Mouse (Mus musculus) CH12.LX (cell line): ENCODE data around the gene Grk5. TPM values are rescaled to one million over a fixed set of nuclear protein-coding genes. Genes with fewer than 3 reads are reported as not detected.
"Not testable (repeated sequence)": the region's sequence is repeated elsewhere in the genome, so short reads cannot be mapped to it uniquely, and the experiment has no call there.

Experiments used
- DNase-seq: peaks from one replicate; pipeline ENCODE4 v3.0.0-alpha.2; 2013; ENCODE audit errors: extremely low read depth
- H3K27ac ChIP-seq: 2 replicates; pipeline ENCODE4 v1.5.1; 2012; ENCODE audit warnings: low read depth, mild to moderate bottlenecking, control low read depth, moderate library complexity; ENCODE audit not compliant: insufficient read depth
- H3K27me3 ChIP-seq: replicated peaks from 2 replicates; pipeline ENCODE3; 2012; ENCODE audit warnings: inconsistent platforms
- H3K36me3 ChIP-seq, 2 experiments: replicated peaks in 1 of 2; 2 replicates each; pipeline versions ENCODE3 to v1.6.1; 2012; ENCODE audit warnings: inconsistent platforms in 1 of 2, low read length in 1 of 2, mild to moderate bottlenecking in 1 of 2, mixed read lengths in 1 of 2, moderate library complexity in 1 of 2; ENCODE audit not compliant: control insufficient read depth in 1 of 2, insufficient read depth in 1 of 2
- H3K4me1 ChIP-seq, 2 experiments: 2 replicates each; pipeline ENCODE4 v1.6.1; 2012; ENCODE audit warnings: inconsistent platforms in 1 of 2, moderate library complexity in 1 of 2; ENCODE audit not compliant: insufficient read depth in 2 of 2, control insufficient read depth in 1 of 2
- H3K4me2 ChIP-seq: 2 replicates; pipeline ENCODE4 v1.6.1; 2012; ENCODE audit warnings: low read depth, mild to moderate bottlenecking, control low read depth; ENCODE audit not compliant: poor library complexity, insufficient read depth, severe bottlenecking
- H3K4me3 ChIP-seq, 3 experiments: fragments of 150-350 bp in 1 of 3; sonication (generic) in 1 of 3; replicated peaks in 1 of 3; 2 replicates each; pipeline versions ENCODE3 to v1.5.1; 2011 to 2012; ENCODE audit warnings: low read depth in 2 of 3, low read length in 2 of 3, mild to moderate bottlenecking in 2 of 3, moderate library complexity in 2 of 3, control low read depth in 1 of 3, improper control_type of control experiment in 1 of 3, inconsistent platforms in 1 of 3, mixed read lengths in 1 of 3; ENCODE audit not compliant: poor library complexity in 1 of 3
- H3K79me2 ChIP-seq: replicated peaks from 2 replicates; pipeline ENCODE4 v1.6.1; 2012; ENCODE audit warnings: mild to moderate bottlenecking, moderate library complexity; ENCODE audit not compliant: control insufficient read depth, poor library complexity, insufficient read depth, severe bottlenecking; ENCODE audit errors: extremely low read depth
- H3K9ac ChIP-seq: 2 replicates; pipeline ENCODE4 v1.6.1; 2012; ENCODE audit warnings: low read depth, mild to moderate bottlenecking, control low read depth, moderate library complexity; ENCODE audit not compliant: insufficient read depth
- H3K9me3 ChIP-seq: replicated peaks from 2 replicates; pipeline ENCODE3; 2012; ENCODE audit warnings: low read length, inconsistent platforms, mixed read lengths
- CHD1 ChIP-seq: IDR thresholded peaks from 2 replicates; pipeline ENCODE4 v1.6.1; 2012; ENCODE audit warnings: low read depth, low read length, improper control_type of control experiment, inconsistent platforms
- CTCF ChIP-seq, 2 experiments: IDR thresholded peaks in 1 of 2; conservative IDR thresholded peaks in 1 of 2; 2 replicates each; pipeline ENCODE4 v1.5.1; 2011 to 2012; ENCODE audit warnings: low read depth in 2 of 2, low read length in 2 of 2, improper control_type of control experiment in 1 of 2, inconsistent platforms in 1 of 2, mild to moderate bottlenecking in 1 of 2, moderate library complexity in 1 of 2
- E2F4 ChIP-seq: IDR thresholded peaks from 2 replicates; pipeline ENCODE4 v1.6.1; 2011; ENCODE audit warnings: low read depth, low read length, improper control_type of control experiment; ENCODE audit not compliant: insufficient replicate concordance
- ELF1 ChIP-seq: IDR thresholded peaks from 2 replicates; pipeline ENCODE4 v1.6.1; 2014; ENCODE audit warnings: low read depth, mild to moderate bottlenecking, inconsistent platforms, low read length, improper control_type of control experiment
- ETS1 ChIP-seq: conservative IDR thresholded peaks from 2 replicates; pipeline ENCODE4 v1.6.1; 2012; ENCODE audit warnings: low read depth, mild to moderate bottlenecking, inconsistent platforms, low read length, improper control_type of control experiment, moderate library complexity
- MAFK ChIP-seq: IDR thresholded peaks from 2 replicates; pipeline ENCODE4 v1.6.1; 2011; ENCODE audit warnings: low read length, improper control_type of control experiment; ENCODE audit not compliant: insufficient replicate concordance
- MAX ChIP-seq: IDR thresholded peaks from 2 replicates; pipeline ENCODE4 v1.6.1; 2011; ENCODE audit warnings: low read length, improper control_type of control experiment
- MAZ ChIP-seq: IDR thresholded peaks from 2 replicates; pipeline ENCODE4 v1.6.1; 2012; ENCODE audit warnings: low read depth, mild to moderate bottlenecking, inconsistent platforms, low read length, improper control_type of control experiment, moderate library complexity
- NRF1 ChIP-seq: IDR thresholded peaks from 2 replicates; pipeline ENCODE4 v1.6.1; 2014; ENCODE audit warnings: low read depth, mild to moderate bottlenecking, inconsistent platforms, low read length, improper control_type of control experiment, moderate library complexity
- POLR2AphosphoS2 ChIP-seq: IDR thresholded peaks from 2 replicates; pipeline ENCODE4 v1.6.1; 2011; ENCODE audit warnings: low read depth, low read length, improper control_type of control experiment
- RCOR1 ChIP-seq: conservative IDR thresholded peaks from 2 replicates; pipeline ENCODE4 v1.6.1; 2012; ENCODE audit warnings: low read depth, mild to moderate bottlenecking, inconsistent platforms, low read length, improper control_type of control experiment
- SIN3A ChIP-seq: IDR thresholded peaks from 2 replicates; pipeline ENCODE4 v1.6.1; 2012; ENCODE audit warnings: low read length, improper control_type of control experiment, inconsistent platforms
- SMC3 ChIP-seq: IDR thresholded peaks from 2 replicates; pipeline ENCODE4 v1.6.1; 2011; ENCODE audit warnings: low read depth, low read length, improper control_type of control experiment
- USF2 ChIP-seq: conservative IDR thresholded peaks from 2 replicates; pipeline ENCODE4 v1.6.1; 2011; ENCODE audit warnings: low read depth, low read length, improper control_type of control experiment
- ZMIZ1 ChIP-seq: IDR thresholded peaks from 2 replicates; pipeline ENCODE4 v1.6.1; 2012; ENCODE audit warnings: low read depth, mild to moderate bottlenecking, inconsistent platforms, low read length, improper control_type of control experiment
- dilution Hi-C: fragments of 300-500 bp; cut with MboI; formaldehyde crosslinking; loops from 2 replicates; pipeline ENCODE4 v1.14.3; 2020; ENCODE audit warnings: low sequenced_read_pairs; ENCODE audit not compliant: extremely low pct_unique_long_range_greater_than_20kb, extremely low pct_ligation_motif_present
- in situ Hi-C: fragments of 300-500 bp; cut with MboI; formaldehyde crosslinking; loops from 3 replicates; pipeline ENCODE4 v1.14.3; 2019; ENCODE audit warnings: low sequenced_read_pairs, low pct_ligation_motif_present, low pct_unique_long_range_greater_than_20kb, mixed read lengths
- polyA plus RNA-seq: library from polyadenylated mRNA; unstranded; fragments of >175 nt; gene quantifications from 2 replicates; pipeline ENCODE4 v1.2.1, GENCODE M21; 2012; ENCODE audit warnings: low read depth; ENCODE audit not compliant: insufficient read length
- total RNA-seq, 2 experiments: library from RNA; depleted of rRNA; stranded (reverse); fragments of 300-350 nt in 1 of 2; fragments of >200 nt in 1 of 2; gene quantifications; 2 replicates each; pipeline ENCODE4 v1.2.3; 2012 to 2014

Grk5 gene
- total and polyA plus RNA-seq, 3 experiments: 5.7 to 11.5 (median 7.6) TPM

- H3K4me2 ChIP-seq: no peak overlapping the region
- H3K9me3 ChIP-seq: no peaks in the 10 kb centered on the region
- no peak overlapping the region for H3K9ac ChIP-seq
- peaks cover 0 to 6% of the 10 kb centered on the region in 2 experiments for H3K36me3 ChIP-seq
- no peak for DNase-seq
- no peak overlapping the region for H3K27ac ChIP-seq
- H3K27me3 ChIP-seq: no peaks in the 10 kb centered on the region
- dilution Hi-C loops (no loop called here), in situ Hi-C loops (no loop called here)
- peaks cover 5 to 36% of the 10 kb centered on the region in 2 experiments for H3K4me1 ChIP-seq
- H3K79me2 ChIP-seq: 0 out of 2 replicates have a peak, but pooled peaks cover 2% of the 10 kb centered on the region
- no peak for TF ChIP-seq ETS1
- TF ChIP-seq ELF1: no peak
- TF ChIP-seq NRF1: no peak
- TF ChIP-seq CTCF (conservative IDR thresholded peaks at IDR 0.05 in 1 of 2, IDR thresholded peaks at IDR 0.05 in 1 of 2; ENCODE audit: low read depth in 2 of 2, low read length in 2 of 2): no peak
- TF ChIP-seq MAFK: no peak
- TF ChIP-seq MAX: no peak
- TF ChIP-seq E2F4: no peak
- TF ChIP-seq SIN3A: no peak
- TF ChIP-seq MAZ: no peak
- no peak for TF ChIP-seq POLR2AphosphoS2
- TF ChIP-seq ZMIZ1: no peak
- TF ChIP-seq SMC3: no peak
- no peak overlapping the region for H3K4me3 ChIP-seq
Measured at GRCm38 (mm10) chr19:60915862-60916261, 26.3 kb downstream of the Grk5 start.

GRCm38 (mm10) chr19:60916869-60917570 lies 27.5 kb downstream of the Grk5 start:
- dilution Hi-C loops (no loop called here), in situ Hi-C loops (no loop called here)
- H3K4me2 ChIP-seq: no peak overlapping the region

GRCm38 (mm10) chr19:60924534-60924933 lies 35.0 kb downstream of the Grk5 start:
- in situ Hi-C loops, H3K4me3 ChIP-seq, dilution Hi-C loops, H3K9ac ChIP-seq, H3K36me3 ChIP-seq, H3K27me3 ChIP-seq, H3K79me2 ChIP-seq, H3K4me2 ChIP-seq, H3K4me1 ChIP-seq, DNase-seq, H3K9me3 ChIP-seq, H3K27ac ChIP-seq: not testable (repeated sequence)

More at GRCm38 (mm10) chr19:60916869-60917570, 27.5 kb downstream of the Grk5 start:
- TF ChIP-seq POLR2AphosphoS2 (no peak), RCOR1 (no peak), NRF1 (no peak), USF2 (no peak), CHD1 (no peak)
- Histone ChIP-seq H3K79me2 (no peaks in the 10 kb centered on the region), H3K27ac (no peak overlapping the region), H3K9me3 (no peaks in the 10 kb centered on the region), H3K27me3 (no peaks in the 10 kb centered on the region), H3K4me1 (peaks cover under 1 to 24% of the 10 kb centered on the region in 2 experiments; a peak in 2 of 4 replicates), H3K4me3 (no peak overlapping the region), H3K9ac (no peak overlapping the region), H3K36me3 (peaks cover 0 to 6% of the 10 kb centered on the region in 2 experiments)
- DNase-seq: no peak
